Mouse (Mus musculus) ES-CJ7 (cell line): ENCODE results near the gene Slc25a13.
A peak's percentile ranks its signal among the peaks of the same experiment; 100 is the strongest.

ENCODE experiments used
- DNase-seq: peaks from one replicate; pipeline ENCODE4 v3.0.0; 2011; ENCODE audit warnings: low read depth, low spot score

The Slc25a13 gene

GRCm38 (mm10) chr6:6205599-6206165, 11.3 kb downstream of the Slc25a13 start:
- no peak for DNase-seq

DNA sequence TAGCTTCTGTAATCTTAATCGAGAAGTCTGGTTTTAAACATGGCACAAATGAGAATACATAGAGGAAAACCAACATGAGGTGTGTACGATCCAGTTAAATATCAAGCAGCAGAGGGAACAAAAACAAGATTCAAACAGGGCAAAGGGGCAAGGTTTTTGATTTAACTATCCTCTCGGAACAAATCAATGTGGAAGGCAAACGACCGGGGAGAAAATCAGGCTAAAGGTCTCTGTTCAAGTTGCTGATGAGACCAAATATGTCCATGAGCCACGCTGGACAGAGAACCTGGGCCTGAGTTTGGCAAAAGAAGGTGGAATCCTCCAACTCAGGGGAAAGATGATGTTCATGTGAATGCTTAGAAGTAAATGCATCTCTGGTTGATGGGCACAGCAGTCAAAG, 14.5 kb downstream of the Slc25a13 start:
- no peak for DNase-seq

- peak; percentile 69 for DNase-seq
These were observed 15.0 kb downstream of the Slc25a13 start for GRCm38 (mm10) chr6:6201977-6202376.

DNA sequence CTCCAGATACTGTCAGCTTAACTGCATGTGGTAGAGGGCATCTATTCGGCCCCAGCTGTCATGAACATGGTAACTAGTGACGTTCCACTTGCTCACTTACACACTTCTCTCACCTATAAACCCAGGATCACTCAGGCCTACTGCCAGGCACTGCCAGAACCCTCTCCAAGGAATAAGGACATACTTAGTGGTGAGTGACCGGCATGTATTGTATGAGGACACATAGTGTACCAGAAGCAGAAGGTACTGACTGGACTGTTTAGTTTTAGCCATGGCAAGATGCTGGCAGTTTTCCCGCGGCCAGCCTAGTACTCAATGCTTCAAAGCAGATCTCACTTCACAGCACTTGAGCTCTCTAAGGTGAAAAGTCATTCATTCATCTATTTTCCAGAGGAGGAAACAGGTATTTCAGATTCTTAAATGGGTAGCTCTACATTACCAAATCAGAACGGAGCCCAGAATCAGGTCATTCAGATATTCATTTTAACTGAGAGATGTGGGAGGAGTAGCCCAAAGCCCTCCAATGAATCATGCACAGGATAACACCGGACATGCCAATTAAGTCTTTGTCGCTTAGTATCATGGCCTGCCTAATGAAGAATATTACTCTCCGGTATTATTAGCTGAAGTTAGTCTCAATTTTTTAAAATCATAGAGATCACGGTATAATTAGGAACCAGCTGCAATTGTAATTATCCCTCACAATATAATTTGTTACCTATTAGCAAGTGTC, 17.7 kb downstream of the Slc25a13 start:
- DNase-seq = no peak

- DNase-seq = peak; percentile 93
These were observed 18.9 kb downstream of the Slc25a13 start for GRCm38 (mm10) chr6:6198056-6198455.

DNA sequence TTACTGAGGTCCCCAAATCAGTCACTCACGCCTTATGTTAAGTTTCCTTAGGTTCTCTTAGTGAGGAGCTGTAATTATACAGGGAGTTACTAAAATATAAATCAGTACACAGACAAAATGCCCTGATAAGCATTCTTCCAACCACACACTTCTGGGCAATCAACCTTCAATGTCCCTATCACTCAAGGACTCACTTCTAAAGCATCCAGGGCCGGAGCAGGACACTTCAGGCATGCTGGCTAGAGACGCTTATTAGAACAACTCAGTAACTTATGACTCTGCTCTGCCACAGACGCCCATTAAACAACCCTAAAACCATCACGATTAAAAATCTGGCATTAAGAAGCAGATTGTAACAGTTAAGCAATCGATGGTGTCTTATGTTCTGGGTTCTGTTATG, 19.6 kb downstream of the Slc25a13 start:
- DNase-seq = no peak

DNA sequence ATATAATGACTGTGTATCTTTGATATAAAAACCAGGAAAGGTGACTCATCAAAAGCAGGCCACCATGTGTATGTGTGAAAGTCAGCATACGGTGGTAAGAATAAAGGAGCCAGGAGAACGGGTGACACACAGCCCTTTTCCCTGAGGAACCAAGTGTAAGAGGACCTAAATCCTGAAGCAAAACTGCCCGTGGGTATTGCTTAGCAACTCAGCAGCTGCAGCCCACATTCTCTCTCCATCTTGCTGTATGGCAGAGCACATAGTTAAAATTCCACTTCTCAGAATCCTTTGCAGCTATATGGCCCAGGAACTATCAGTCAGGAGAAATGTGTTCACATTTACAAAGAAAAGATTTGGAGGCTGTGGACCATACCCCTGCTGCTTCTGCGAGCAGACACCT, 20.4 kb downstream of the Slc25a13 start:
- DNase-seq = no peak

DNA sequence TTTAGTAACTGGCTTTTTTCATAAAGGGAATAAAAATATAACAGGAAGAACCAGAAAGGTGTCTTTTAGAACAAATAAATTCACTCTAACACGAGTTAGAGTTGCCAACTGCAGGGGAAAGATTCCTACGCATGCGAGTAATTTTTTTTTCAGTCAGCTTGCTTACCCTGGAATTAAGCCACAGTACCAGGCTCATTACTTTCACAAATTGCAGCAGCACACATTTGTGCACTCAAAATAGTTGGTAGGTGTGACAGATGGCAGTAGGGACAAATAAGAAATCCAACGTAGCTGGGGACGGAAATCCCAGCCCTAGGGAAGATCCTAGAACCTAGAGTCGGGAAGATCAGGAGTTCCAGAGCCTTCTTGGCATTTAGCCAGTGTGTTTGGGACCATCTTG, 22.1 kb downstream of the Slc25a13 start:
- no peak for DNase-seq

DNA sequence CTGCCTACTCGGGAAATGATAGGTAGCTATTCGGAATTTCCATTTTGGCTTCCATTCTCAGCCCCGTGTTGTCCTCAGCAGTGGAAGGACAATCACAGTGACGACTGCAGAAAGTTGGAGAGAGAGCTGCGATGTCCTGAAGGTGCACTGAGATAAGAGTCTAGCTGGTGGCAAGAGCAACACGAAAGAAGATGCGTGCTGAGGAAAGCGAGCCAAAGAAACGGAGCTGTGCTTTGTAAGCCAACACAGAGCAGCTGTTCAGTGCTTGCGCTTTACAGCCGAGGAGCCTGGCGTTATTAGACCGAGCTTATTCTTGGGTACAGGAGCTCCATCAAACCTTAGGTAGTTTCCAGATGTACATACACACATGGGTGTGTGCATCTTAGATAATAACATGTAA, 23.1 kb downstream of the Slc25a13 start:
- no peak for DNase-seq

- DNase-seq = no peak
These were observed 24.6 kb downstream of the Slc25a13 start for GRCm38 (mm10) chr6:6192413-6192812.

DNA sequence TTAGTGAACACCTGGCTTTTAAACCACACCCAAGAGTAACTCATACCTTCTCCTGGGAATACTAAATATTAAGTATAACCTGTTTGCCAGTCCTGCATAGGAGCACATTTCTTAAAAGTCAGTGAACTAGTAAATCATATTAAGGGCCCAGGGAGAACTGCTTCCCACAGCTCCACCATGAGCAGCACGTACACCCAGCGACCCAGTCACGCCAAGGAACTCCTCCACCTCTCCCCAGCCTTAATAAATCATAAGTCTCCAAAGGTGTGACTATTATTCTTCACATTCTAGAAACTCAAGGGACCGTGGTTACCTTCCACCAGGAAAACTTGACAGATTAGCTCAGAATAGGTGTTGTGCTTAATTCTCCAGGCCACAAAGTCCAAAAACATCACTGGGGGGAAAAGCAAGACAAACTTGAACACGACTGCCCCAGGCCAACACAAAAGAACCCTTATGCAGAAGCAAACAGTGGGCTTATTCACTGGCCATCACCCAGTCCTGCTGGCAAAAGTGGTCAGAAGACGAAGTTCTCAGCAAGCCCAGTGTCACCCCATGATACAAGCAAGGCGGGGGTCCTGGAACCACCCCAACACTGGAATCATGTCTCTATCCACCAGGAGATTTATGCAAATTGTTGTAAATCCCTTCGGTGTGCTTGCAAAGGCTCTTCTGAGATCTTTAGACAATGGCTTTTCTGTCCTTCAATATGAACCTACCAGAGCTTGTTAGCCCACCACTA, 25.2 kb downstream of the Slc25a13 start:
- DNase-seq = no peak

- DNase-seq = no peak
These were observed 28.0 kb downstream of the Slc25a13 start for GRCm38 (mm10) chr6:6188970-6189369.

DNA sequence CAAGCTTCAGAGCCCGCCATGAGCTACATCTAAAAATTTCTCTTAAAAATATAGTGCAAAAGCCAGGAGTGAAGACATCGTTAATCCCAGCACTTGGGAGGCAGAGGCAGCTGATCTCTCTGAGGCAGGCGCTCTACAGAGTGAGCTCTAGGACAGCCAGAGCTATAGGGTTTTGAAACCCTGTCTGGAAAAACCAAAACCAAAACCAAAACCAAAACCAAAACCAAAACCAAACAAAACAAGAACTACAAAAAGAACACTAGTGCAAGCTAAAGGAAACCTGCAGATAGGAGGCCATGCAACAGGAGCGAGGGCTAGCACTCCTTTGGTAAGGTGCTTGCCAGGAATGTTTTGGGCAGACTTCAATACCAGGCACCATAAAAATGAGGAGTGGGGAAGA, 30.5 kb downstream of the Slc25a13 start:
- no peak for DNase-seq

GRCm38 (mm10) chr6:6185735-6186068, 31.3 kb downstream of the Slc25a13 start:
- DNase-seq = no peak

DNA sequence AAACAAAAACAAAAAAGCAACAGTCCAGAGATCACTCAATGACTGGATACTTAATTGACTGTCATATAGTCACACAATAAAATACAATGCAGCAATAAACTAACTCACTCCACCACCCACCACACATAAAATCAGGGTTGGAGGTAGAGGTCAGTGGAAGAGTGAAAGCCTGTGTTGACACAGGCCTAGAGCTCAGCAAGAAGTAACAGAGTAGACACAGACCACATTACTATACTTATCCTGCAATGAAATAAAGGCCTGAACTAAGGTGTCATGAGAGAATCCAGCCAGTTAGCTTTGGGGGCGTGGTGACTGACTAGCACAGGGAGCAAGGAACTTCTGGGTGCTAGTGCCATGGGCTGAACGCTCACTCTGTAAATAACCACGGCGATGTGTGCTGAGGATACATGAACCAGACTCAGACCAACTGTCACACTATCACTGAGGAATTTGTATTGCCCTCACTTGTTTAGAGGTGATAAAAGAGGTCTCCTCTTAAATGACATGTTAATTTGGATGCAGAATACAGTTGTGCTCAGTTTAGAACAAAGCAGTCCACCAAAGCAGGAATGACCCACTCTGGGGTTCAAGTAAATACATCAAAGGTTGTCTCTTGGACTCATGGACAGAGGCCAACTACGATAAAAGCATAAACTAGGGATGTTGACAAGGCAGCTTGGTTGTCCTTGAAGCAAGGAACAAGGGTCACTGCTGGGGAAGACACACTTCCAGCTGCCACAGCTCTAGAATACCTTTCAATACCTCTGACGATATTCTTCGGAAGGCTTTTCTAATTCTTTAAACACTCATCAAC, 31.8 kb downstream of the Slc25a13 start:
- no peak for DNase-seq

DNA sequence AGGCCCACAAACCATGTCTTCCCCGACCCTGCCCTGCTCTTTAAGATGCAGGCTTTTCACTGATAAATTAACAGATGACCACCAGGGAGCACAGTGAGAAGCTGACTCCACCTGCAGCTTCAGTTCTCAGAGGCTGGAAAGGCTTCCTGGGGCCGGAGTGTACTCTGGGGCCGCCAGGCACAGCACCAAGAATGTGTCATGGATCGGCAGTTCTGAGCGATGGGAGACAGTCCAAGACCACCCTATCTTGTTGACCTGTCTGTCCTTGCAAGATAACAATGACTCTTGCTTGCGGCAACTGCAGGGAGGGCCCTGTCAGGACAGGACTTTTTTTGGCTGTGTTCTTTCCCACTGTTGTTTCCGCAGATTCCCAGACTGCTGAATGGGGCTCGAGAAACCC, 33.4 kb downstream of the Slc25a13 start:
- DNase-seq = peak; percentile 57

DNA sequence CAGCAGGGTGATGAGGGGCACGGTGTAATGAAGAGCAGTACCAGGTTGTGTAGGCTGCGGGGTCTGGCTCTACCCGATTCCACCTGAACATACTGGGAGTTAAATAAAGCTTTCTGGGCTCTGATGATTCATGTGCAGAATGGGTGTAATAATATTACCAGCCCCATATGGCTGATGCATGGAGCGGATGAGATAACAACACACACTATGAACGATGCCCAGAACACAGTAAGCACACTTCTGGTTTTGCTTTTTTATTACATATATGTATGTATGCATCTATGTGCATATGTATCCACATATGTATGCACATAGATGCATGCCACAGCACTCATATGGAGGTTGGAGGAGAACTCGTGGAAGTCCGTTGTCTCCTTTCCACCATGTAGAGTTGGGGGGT, 34.8 kb downstream of the Slc25a13 start:
- no peak for DNase-seq

DNA sequence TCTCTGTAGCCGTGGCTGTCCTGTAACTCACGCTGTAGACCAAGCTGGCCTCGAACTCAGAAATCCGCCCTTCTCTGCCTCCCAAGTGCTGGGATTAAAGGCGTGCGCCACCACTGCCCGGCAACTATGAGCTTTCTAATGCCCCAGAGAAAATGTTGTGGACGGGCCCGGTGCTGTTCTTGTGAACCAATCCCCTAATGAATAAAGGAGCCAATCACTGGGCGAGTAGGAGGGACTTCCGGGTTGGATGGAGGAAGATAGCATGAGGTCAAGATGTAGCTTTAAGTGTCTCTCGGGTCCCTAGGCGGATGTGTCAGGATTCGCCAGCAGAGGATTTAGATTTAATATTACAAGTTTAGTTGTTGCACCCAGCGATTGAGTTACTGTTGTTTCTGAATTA, 38.6 kb downstream of the Slc25a13 start:
- DNase-seq = peak; percentile 69

DNA sequence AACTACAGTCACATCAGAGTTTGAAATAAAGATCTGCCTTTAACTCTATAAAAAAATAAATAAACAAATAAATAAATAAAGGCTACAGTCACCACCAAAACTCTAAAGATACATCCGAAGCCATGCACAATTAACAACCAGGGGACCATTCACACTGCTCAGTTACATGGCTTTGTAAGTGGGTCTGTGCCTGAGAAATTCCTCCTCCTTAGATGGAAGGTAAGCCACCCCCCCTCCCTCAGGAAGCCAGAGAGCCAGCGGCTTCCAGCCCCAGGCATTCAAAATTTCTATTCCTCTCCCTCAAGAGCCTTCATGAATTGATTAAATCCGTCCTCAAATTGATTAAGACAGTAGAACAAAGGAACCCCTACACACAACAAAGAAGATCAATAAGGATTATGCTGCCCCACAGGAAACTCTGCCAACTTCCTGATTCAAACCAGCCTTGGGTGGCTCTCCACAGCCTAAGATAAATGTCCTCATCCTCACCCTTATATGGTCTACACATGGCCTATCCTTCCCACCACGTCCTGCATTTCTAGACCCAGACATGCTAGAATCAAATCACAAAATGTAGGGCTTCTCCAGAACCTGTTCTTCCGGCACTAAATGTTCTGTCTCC, 41.5 kb downstream of the Slc25a13 start:
- DNase-seq = no peak

GRCm38 (mm10) chr6:6173935-6174561, 42.9 kb downstream of the Slc25a13 start:
- no peak for DNase-seq
